Mouse (Mus musculus): Measurements from ENCODE around the gene Aqp8.

DNA sequence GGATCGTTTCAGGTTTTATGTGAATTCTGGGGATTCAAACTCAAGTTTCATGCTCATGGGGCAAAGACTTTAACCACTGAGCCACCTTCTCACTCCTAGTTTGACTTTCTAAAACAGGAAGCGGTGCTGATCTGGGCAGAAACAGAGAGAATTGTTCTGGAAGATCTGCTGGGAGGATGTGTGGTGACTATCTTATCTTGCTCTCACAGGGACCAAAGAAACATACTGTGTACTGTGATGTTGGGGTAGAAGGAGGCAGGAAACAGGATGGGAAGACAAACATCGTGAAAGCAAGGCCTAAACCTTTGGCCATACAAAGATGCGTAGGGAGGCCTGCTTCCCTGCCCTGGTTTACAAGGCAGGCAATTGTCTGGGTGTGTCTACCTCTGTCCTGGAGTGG lies 2.8 kb upstream of the Aqp8 start:
- no peak for TF ChIP-seq FLI1 (IDR thresholded peaks at IDR 0.05; ENCODE audit: low read length)
- TF ChIP-seq GATA1 (IDR thresholded peaks at IDR 0.05; ENCODE audit: borderline replicate concordance, low read length), result no peak

All from megakaryocyte, embryonic 14.5 days (primary cell).